Mouse (Mus musculus): ENCODE measurements around the gene Ahsg.

DNA sequence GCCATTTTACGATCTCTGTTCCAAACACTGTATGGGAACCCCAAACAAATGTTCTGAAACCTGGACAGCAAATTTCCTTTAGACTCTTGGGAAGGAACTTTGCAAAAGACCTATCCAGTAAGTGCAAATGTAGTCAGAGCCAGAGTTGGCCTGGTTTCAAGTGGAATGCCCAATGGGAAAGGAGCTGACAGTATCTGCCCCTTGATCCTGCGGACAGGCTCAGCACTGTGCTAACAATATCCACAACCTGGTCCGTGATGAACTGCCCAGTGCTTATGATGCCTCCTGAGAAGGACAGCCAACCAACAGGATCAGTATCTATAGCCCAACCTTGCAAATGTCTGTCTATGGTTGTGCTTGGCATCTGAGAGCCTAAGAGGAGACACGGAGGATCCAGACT, 45.6 kb upstream of the Ahsg start:
- TF ChIP-seq USF1 (IDR thresholded peaks at IDR 0.05; ENCODE audit: low read depth) (no peak), MYOD1 (IDR thresholded peaks at IDR 0.05; ENCODE audit: control insufficient read depth, insufficient read length, low read depth) (no peak), CTCF (IDR thresholded peaks at IDR 0.05; ENCODE audit: control insufficient read depth, insufficient read depth, insufficient read length) (no peak), MYOG (IDR thresholded peaks at IDR 0.05; ENCODE audit: control insufficient read depth, extremely low read depth, insufficient read length) (no peak)
